Mouse (Mus musculus): ENCODE measurements around the gene Zfp809.

- no peak for TF ChIP-seq CTCF (conservative IDR thresholded peaks at IDR 0.05 in 1 of 2, IDR thresholded peaks at IDR 0.05 in 1 of 2; ENCODE audit: low read depth in 2 of 2, low read length in 2 of 2)
- TF ChIP-seq HCFC1 (IDR thresholded peaks at IDR 0.05; ENCODE audit: low read depth, low read length) = no peak
- no peak for TF ChIP-seq POLR2A (IDR thresholded peaks at IDR 0.05; ENCODE audit: low read depth, low read length)
- TF ChIP-seq MAX (IDR thresholded peaks at IDR 0.05; ENCODE audit: low read length) = no peak
- no peak for TF ChIP-seq CHD2 (IDR thresholded peaks at IDR 0.05; ENCODE audit: low read length)
- no peak for TF ChIP-seq RCOR1 (conservative IDR thresholded peaks at IDR 0.05; ENCODE audit: low read depth, low read length)
- no peak for TF ChIP-seq ZC3H11A (IDR thresholded peaks at IDR 0.05; ENCODE audit: low read depth, low read length)
- TF ChIP-seq ZKSCAN1 (IDR thresholded peaks at IDR 0.05; ENCODE audit: borderline replicate concordance, low read depth, low read length) = no peak
- no peak for TF ChIP-seq MAZ (IDR thresholded peaks at IDR 0.05; ENCODE audit: low read depth, low read length)
- no peak for TF ChIP-seq USF1 (IDR thresholded peaks at IDR 0.05; ENCODE audit: low read depth, low read length)
Observed at GRCm38 (mm10) chr9:22278733-22279132, 53.2 kb downstream of the Zfp809 start.
